Mouse (Mus musculus): ENCODE measurements around the gene Des. TPM values are rescaled to one million over a fixed set of nuclear protein-coding genes. Genes with fewer than 3 reads are reported as not detected.

Des gene
- polyA plus RNA-seq, 1 experiment from 2014 or later, result 2.9 TPM

- peaks cover 69% of the 10 kb centered on the region for H3K4me1 ChIP-seq (replicated peaks)
- H3K27me3 ChIP-seq, result peaks cover 69% of the 10 kb centered on the region
- peaks cover 12% of the 10 kb centered on the region for H3K36me3 ChIP-seq
- no peak overlapping the region for H3K27ac ChIP-seq
- H3K9me3 ChIP-seq, result no peaks in the 10 kb centered on the region
- ATAC-seq (ENCODE audit: low FRiP score), result no peak
- H3K4me2 ChIP-seq, result peak overlapping the region; percentile 52
- H3K9ac ChIP-seq, result peak overlapping the region; percentile 65
- 17% methylated on average over 23 of the region's 23 CpGs for WGBS
- H3K4me3 ChIP-seq, result peak overlapping the region; percentile 27
Measured at GRCm38 (mm10) chr1:75388898-75389515, 28.9 kb downstream of the Des start.

- Histone ChIP-seq H3K27me3 (peaks cover 35% of the 10 kb centered on the region), H3K4me1 (replicated peaks) (peaks cover 29% of the 10 kb centered on the region), H3K4me2 (no peak overlapping the region), H3K9ac (no peak overlapping the region), H3K27ac (no peak overlapping the region), H3K36me3 (peaks cover 20% of the 10 kb centered on the region), H3K9me3 (no peaks in the 10 kb centered on the region), H3K4me3 (no peak overlapping the region)
- no peak for ATAC-seq (ENCODE audit: low FRiP score)
- 74% methylated on average over 9 of the region's 9 CpGs for WGBS
Measured at GRCm38 (mm10) chr1:75393139-75393538, 33.0 kb downstream of the Des start.

GRCm38 (mm10) chr1:75393846-75394245 is 33.7 kb downstream of the Des start:
- H3K27ac ChIP-seq, result no peak overlapping the region
- peaks cover 23% of the 10 kb centered on the region for H3K4me1 ChIP-seq (replicated peaks)
- peaks cover 18% of the 10 kb centered on the region for H3K36me3 ChIP-seq
- H3K4me2 ChIP-seq, result no peak overlapping the region
- no peak overlapping the region for H3K9ac ChIP-seq
- H3K4me3 ChIP-seq, result no peak overlapping the region
- H3K27me3 ChIP-seq, result peaks cover 28% of the 10 kb centered on the region
- no peaks in the 10 kb centered on the region for H3K9me3 ChIP-seq
- WGBS, result 89% methylated on average over 3 of the region's 3 CpGs
- no peak for ATAC-seq (ENCODE audit: low FRiP score)

GRCm38 (mm10) chr1:75398761-75399402 is 38.8 kb downstream of the Des start:
- 0 out of 2 replicates have a peak overlapping the region, but pooled peaks have one; percentile 51 for H3K9ac ChIP-seq

GRCm38 (mm10) chr1:75399755-75400492 is 39.8 kb downstream of the Des start:
- no peak overlapping the region for H3K4me3 ChIP-seq
- H3K27ac ChIP-seq, result peak overlapping the region; percentile 72
- 7% methylated on average over 15 of the region's 15 CpGs for WGBS
- H3K9ac ChIP-seq, result peak overlapping the region; percentile 51
- H3K4me2 ChIP-seq, result peak overlapping the region; percentile 36
- no peaks in the 10 kb centered on the region for H3K9me3 ChIP-seq
- H3K4me1 ChIP-seq (replicated peaks), result peaks cover 25% of the 10 kb centered on the region
- H3K36me3 ChIP-seq, result peaks cover 51% of the 10 kb centered on the region
- 0 out of 2 replicates have a peak, but pooled peaks cover 2% of the 10 kb centered on the region for H3K27me3 ChIP-seq
- peak; percentile 52 for ATAC-seq (ENCODE audit: low FRiP score)

More at GRCm38 (mm10) chr1:75398761-75399402, 38.8 kb downstream of the Des start:
- ATAC-seq (ENCODE audit: low FRiP score), result 0 out of 2 replicates have a peak, but pooled peaks have one; percentile 25
- WGBS, result 13% methylated on average over 9 of the region's 9 CpGs
- Histone ChIP-seq H3K27me3 (0 out of 2 replicates have a peak, but pooled peaks cover 2% of the 10 kb centered on the region), H3K9me3 (no peaks in the 10 kb centered on the region), H3K4me1 (replicated peaks) (peaks cover 27% of the 10 kb centered on the region), H3K4me3 (no peak overlapping the region), H3K4me2 (0 out of 2 replicates have a peak overlapping the region, but pooled peaks have one; percentile 36), H3K27ac (peak overlapping the region; percentile 72), H3K36me3 (peaks cover 41% of the 10 kb centered on the region)

- Histone ChIP-seq H3K9ac (peak overlapping the region; percentile 51; the same call in 1 of the 2 replicates), H3K36me3 (peaks cover 53% of the 10 kb centered on the region), H3K9me3 (no peaks in the 10 kb centered on the region), H3K27me3 (0 out of 2 replicates have a peak, but pooled peaks cover 3% of the 10 kb centered on the region), H3K4me2 (peak overlapping the region; percentile 36), H3K4me3 (peak overlapping the region; percentile 7; the same call in 1 of the 2 replicates), H3K27ac (0 out of 2 replicates have a peak overlapping the region, but pooled peaks have one; percentile 72), H3K4me1 (replicated peaks) (peaks cover 25% of the 10 kb centered on the region)
- WGBS, result 48% methylated on average over 6 of the region's 6 CpGs
- ATAC-seq (ENCODE audit: low FRiP score), result no peak
Measured at GRCm38 (mm10) chr1:75400493-75401115, 40.5 kb downstream of the Des start.

GRCm38 (mm10) chr1:75405547-75405946 is 45.4 kb downstream of the Des start:
- 0 out of 2 replicates have a peak, but pooled peaks cover 3% of the 10 kb centered on the region for H3K27me3 ChIP-seq
- H3K4me1 ChIP-seq (replicated peaks), result peaks cover 7% of the 10 kb centered on the region
- H3K9me3 ChIP-seq, result no peaks in the 10 kb centered on the region
- 88% methylated on average over 3 of the region's 3 CpGs for WGBS
- H3K4me3 ChIP-seq, result no peak overlapping the region
- H3K36me3 ChIP-seq, result peaks cover 69% of the 10 kb centered on the region
- ATAC-seq (ENCODE audit: low FRiP score), result no peak
- no peak overlapping the region for H3K27ac ChIP-seq
- H3K4me2 ChIP-seq, result no peak overlapping the region
- no peak overlapping the region for H3K9ac ChIP-seq

- Histone ChIP-seq H3K9ac (no peak overlapping the region), H3K27me3 (0 out of 2 replicates have a peak, but pooled peaks cover 3% of the 10 kb centered on the region), H3K9me3 (no peaks in the 10 kb centered on the region), H3K4me2 (no peak overlapping the region), H3K4me3 (no peak overlapping the region), H3K27ac (no peak overlapping the region), H3K4me1 (replicated peaks) (peaks cover 6% of the 10 kb centered on the region; the same call in 1 of the 2 replicates), H3K36me3 (peaks cover 63% of the 10 kb centered on the region)
- WGBS, result 96% methylated on average over 15 of the region's 15 CpGs
- no peak for ATAC-seq (ENCODE audit: low FRiP score)
Measured at GRCm38 (mm10) chr1:75406173-75406572, 46.0 kb downstream of the Des start.

- Histone ChIP-seq H3K36me3 (peaks cover 54% of the 10 kb centered on the region), H3K9ac (no peak overlapping the region), H3K4me1 (replicated peaks) (peaks cover 6% of the 10 kb centered on the region; the same call in 1 of the 2 replicates), H3K4me2 (no peak overlapping the region), H3K27me3 (0 out of 2 replicates have a peak, but pooled peaks cover 3% of the 10 kb centered on the region), H3K9me3 (no peaks in the 10 kb centered on the region), H3K27ac (no peak overlapping the region), H3K4me3 (no peak overlapping the region)
- 94% methylated on average over 9 of the region's 9 CpGs for WGBS
- ATAC-seq (ENCODE audit: low FRiP score), result no peak
Measured at GRCm38 (mm10) chr1:75407056-75407455, 46.9 kb downstream of the Des start.

GRCm38 (mm10) chr1:75408210-75408609 is 48.1 kb downstream of the Des start:
- 76% methylated on average over 4 of the region's 4 CpGs for WGBS

GRCm38 (mm10) chr1:75409950-75410349 is 49.8 kb downstream of the Des start:
- no peak for ATAC-seq (ENCODE audit: low FRiP score)
- WGBS, result 95% methylated on average over 7 of the region's 7 CpGs
- Histone ChIP-seq H3K4me1 (replicated peaks) (peaks cover 12% of the 10 kb centered on the region; the same call in 1 of the 2 replicates), H3K4me2 (no peak overlapping the region), H3K9me3 (no peaks in the 10 kb centered on the region), H3K27ac (no peak overlapping the region), H3K9ac (no peak overlapping the region), H3K4me3 (no peak overlapping the region), H3K27me3 (0 out of 2 replicates have a peak, but pooled peaks cover under 1% of the 10 kb centered on the region), H3K36me3 (peaks cover 30% of the 10 kb centered on the region)

More at GRCm38 (mm10) chr1:75408210-75408609, 48.1 kb downstream of the Des start:
- H3K4me1 ChIP-seq (replicated peaks), result peaks cover 6% of the 10 kb centered on the region; the same call in 1 of the 2 replicates
- H3K9ac ChIP-seq, result no peak overlapping the region
- no peak overlapping the region for H3K4me2 ChIP-seq
- H3K36me3 ChIP-seq, result peaks cover 43% of the 10 kb centered on the region
- 0 out of 2 replicates have a peak, but pooled peaks cover 3% of the 10 kb centered on the region for H3K27me3 ChIP-seq
- H3K4me3 ChIP-seq, result no peak overlapping the region
- no peaks in the 10 kb centered on the region for H3K9me3 ChIP-seq
- no peak for ATAC-seq (ENCODE audit: low FRiP score)
- H3K27ac ChIP-seq, result no peak overlapping the region

Measured in hindbrain, embryonic 13.5 days (tissue).